Mouse (Mus musculus) thymus, postnatal 0 days (tissue): ENCODE results near the gene Adora1. TPM values are rescaled to one million over a fixed set of nuclear protein-coding genes. Genes with fewer than 3 reads are reported as not detected.
"Not testable (repeated sequence)": the region's sequence is repeated elsewhere in the genome, so short reads cannot be mapped to it uniquely, and the experiment has no call there.

Source experiments
- DNase-seq: peaks from one replicate; pipeline ENCODE4 v3.0.0-alpha.2; 2015; ENCODE audit warnings: low spot score
- polyA plus RNA-seq: library from polyadenylated mRNA; unstranded; fragments of >200 nt; fragmentation: Nextera tagmentation; extraction: Ambion mirVana; gene quantifications from 2 replicates; pipeline ENCODE4 v1.2.1, GENCODE M21; 2015

Gene Adora1
- 0.14 and 0.21 TPM in 2 replicates for polyA plus RNA-seq

DNA sequence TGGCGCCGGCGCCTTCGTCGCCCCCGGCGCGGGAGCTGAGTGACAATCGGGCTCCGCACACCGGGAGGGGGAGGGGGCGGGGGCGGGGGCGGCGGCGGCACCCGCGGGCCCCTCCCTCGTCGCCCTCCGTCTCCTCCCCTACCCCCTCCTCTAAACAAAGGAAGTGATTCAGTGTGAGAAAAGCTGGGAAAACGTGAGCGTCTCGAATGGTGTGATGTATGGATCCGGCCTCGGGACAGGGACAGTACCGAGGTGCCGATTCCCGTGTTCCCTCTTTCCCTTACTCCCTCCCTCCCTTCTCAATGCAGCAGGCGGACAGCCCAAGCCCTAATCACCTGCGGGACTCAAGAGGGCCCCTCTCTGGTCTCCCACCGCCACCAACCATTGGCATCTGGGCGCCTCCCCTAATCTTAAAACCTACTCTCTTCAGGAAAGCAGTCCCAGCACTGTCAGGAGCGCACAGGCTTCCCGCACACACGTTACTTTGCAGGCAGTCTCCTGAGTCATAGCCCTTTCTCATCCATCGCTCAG, at the start of gene Adora1:
Adora1 (minus strand) TSS at position 41 of the 531 bp plus-strand sequence.
- no peak for DNase-seq

DNA sequence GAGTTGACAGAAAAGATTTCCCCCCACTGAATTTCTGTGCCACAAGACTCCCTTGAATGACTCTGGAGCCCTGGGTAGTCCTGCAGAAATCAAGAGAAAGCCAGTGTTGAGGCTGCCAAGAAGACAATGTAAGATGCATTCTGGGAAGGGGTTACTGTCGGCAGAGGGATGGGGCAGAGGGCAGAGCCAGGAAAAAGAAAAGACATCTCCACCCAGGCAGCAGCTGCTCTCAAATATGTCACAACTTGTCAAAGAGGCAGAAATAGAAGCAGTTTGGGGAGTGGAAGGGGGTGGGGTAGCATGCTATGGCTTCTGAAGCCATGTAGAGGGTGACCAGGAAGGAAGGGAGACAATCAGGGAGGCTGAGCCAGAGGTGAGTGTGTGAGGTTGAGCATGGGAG, 47.9 kb upstream of the Adora1 start:
- DNase-seq: no peak

DNA sequence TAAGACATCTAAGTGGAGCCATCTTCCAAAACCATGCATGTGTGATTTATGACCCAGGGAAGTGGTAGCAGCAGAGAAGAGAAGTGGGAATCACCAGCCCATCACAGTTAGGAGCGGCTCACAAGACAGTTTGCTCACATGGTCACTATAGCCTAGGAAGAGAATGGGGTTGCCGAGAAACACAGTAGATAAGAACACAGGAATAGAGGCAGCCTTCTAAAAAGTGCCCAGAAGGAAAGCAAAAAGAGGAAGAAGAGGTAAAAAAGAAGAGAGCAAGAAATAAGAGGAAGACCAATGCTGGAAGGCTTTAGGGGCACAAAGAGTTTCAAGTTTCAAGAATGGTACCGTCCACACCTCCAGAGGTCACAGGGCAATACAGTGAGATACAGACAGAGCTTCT, 47.1 kb upstream of the Adora1 start:
- no peak for DNase-seq

DNA sequence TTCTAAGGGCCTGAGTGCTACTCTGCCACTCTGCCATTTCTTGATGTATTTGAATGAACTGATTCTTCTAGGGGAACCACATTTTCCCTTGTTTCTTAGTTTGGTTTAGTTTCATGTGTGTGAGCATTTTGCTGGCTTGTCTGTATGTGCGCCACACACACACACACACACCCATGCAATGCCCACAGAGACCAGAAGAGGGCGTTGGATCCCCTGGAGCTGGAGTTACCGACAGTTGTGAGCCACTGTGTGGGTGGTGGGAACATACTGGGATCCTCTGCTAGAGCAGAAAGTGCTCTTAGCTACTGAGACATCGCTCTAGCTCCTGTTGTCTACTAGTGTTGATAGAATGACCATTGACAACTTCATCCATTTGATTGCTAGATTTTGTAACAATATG, 46.3 kb upstream of the Adora1 start:
- no peak for DNase-seq

DNA sequence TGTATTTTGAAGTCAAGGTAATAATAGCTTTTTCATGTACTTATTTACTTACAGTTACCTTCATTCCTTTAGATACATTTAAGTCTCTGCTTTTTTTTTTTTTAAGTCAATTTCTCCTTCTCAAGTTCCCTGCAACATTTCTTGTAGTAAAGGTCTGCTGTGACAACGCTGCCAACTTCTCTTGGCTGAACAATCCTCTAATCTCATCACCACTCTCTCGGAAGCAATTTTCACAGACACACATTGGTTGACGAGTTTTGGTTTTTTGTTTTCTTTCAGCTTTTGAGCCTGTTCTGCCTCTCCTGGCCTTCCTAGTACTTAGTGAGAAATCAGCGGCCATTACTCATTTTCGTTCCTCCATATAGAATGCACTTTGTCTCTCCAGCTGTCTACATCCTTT, 44.9 kb upstream of the Adora1 start:
- no peak for DNase-seq

DNA sequence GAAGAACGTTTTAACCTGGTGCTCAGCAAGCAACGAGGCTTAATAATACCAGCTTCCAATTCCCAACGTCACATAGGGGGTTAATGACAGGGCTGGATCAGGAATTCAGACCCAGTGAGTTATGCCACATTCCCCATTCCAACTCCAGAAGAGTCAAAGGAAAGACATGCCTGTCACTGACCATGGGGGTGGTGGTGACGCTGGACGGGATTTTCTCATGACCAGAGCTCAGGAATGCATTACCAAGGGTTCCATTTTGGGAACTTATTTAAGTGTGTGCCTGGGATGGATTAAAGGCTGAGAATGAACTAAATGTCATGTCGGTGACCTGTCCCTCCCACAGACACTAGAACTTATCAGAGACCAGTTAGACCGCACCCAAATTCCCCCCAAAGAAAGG, 41.6 kb upstream of the Adora1 start:
- DNase-seq: no peak

DNA sequence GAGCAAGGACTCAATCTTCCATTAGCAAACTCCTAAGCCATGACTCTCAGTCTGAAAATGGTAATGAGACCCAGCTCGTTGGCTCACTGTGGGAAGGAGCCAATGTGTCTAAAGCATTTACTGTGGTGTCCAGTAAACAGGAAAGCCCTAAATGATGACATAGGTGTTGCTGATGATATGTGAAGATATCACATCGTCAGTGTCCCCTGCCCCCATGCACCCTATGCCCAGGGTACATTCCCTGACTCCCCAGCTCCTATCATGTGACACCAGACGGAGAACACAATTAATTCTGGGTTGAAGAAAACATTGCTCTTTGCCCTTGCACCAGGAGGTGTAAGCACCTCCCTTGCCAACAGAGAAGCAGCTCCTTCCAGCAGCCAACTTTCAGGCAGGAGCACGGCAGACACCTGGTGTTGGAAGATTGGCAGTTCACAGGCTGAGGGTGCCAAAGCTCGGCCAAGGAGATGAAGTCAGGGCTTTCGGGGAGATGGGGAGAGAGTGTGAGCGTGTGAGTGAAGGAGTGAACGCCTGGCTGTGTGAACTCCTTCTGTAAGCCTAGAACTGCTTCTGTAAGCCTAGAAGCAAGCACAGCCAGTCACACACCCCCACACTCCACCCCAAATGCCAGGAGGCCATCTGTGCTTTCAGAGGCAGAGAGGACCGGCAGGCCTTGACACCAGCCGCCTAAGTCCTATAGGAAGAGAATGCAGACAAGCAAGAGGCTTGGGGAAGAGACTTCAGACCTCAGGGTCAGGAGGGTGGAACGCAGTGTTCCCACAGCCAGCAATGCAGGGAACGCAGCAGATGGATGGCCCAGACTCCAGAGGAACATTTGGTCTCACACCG, 40.6 kb upstream of the Adora1 start:
- no peak for DNase-seq

DNA sequence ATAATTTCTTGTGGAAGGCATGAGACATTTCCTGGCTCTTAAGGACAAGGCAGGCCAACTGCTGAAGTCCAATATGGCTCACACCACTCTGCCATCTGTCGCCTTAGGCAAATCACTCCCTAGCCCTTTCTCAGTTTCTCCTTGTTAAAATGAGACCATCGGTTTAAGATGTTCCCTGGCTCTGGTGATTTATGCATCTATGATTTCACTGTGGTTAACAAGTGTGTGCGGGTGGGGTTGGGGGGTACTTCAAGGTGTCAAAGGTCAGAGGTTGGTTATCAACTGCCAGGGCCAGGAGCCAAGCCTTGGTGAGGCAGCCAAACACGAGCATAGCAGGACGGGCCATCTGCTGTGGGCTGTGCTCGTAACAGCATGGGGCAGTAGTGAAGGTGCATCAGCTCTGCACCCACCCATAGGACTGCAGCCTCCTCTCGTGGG, 39.3 kb upstream of the Adora1 start:
- DNase-seq: no peak

DNA sequence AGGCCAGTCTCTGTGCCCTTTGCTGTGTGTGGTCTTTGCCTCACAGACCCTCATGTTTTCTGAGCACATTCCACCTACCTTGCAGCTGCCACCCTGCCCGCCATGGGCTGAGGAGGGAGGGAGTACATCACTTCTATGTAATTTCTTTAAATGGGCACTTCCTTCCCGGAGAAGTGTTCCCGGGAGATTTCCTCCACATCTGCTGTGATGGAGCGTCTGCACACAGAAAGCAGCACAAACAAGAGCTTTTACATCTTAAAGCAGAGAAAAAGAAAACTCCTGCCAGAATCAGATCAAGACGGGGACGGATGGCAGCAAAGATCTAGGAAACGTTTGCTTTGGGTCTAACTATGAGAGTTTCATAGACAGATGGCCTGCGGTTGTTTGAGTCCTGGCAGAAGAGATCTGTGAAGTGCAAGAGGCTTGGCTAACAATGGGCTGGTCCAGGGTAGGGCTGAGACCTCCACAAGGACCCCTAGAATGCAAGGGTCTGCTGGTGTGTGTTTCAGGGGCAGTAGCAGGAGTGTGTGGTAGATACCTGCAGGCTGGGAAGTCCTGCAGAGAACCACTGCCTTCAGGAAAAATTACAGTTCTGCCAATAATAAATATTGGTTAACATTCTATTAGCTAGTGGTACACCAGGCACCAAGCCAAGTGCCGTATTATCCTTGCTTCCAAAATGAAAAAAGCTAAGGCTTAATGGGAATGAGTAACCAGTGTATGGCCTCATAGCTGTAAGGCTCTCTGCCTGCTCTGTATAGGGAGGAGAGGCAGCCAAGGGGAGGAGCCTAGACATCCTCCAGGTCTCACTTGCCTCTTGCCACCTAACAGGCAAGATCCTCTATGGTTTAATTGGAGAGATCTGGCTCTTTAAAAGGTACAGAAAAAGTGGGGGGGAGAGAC, 38.5 kb upstream of the Adora1 start:
- DNase-seq: no peak

DNA sequence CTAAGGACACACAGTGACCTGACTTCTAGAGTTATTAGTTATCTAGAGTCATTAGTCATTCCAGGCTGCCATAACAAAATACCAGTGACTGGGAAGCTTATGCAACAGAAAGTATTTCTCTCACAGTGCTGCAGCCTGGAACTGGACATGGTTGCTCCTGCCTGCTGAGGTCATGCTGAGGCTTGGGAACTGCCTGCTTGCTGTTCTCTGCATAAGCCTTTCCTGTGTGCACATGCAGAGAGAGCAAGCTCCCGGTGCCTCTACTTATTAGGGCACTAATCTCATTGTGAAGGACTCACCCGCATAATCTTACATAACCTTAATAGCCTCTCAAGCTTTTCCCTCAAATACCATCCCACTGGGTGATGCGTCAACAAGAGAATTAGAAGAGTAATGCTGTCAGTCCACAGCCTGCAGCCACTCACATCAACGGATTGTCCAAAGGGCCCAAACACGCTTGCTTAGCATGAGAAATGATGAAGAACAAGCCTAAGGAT, 37.6 kb upstream of the Adora1 start:
- DNase-seq: no peak

DNA sequence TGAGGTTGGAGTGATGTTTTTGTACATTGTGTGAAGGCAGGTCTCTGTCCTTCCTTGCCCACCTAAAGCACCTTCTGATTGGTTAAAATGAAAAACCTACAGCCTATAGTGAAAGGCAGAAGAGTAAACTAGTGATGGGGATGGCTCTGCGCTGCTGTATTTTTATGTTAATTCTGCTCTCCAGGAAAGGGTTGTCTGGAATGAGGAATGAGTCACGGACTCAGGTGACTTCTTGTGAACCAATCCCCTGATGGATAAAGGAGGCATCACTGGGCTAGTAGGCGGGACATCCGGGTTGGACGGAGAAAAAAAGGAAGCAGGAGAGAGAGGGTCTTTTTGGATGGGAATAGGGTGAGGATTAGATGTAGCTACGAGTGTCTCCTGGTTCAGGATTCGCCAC, 34.8 kb upstream of the Adora1 start:
- DNase-seq: no peak

DNA sequence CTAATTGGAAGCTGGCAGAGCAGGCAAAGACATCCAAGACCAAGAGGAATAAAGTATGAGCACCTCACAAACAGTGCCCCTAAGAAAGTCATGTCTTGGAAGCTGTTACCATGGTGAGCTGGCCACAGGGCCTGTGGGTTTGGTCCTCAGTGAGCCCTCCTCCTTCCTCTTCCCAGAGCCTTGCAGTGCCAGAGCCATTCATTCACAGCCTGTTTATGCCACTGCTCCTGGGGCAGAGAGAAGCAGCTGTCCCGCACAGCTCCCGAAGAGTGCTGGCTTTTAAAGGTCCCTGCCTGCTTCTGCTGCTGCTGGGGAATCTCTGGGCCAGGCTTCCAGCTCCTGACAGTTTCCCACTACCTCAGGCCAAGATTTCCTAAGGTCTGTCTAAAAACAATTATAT, 30.6 kb upstream of the Adora1 start:
- no peak for DNase-seq

DNA sequence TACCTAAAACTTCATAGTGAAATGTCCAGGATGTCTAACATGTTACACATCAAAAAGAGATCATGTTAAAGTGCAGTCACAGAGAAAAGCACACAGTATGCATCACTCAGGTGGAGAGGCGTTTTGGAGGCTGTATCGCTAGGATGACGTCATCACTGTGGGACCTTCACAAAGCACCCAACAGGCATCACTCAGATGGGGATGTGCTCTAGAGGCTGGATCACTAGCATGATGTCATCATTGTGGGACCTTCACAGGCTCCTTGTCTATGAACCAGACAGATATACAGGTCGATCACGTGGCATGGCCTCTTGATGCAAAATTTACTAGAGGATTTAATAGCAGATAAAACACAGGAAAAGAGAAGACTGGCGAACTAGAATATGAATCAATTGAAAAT, 29.1 kb upstream of the Adora1 start:
- no peak for DNase-seq

DNA sequence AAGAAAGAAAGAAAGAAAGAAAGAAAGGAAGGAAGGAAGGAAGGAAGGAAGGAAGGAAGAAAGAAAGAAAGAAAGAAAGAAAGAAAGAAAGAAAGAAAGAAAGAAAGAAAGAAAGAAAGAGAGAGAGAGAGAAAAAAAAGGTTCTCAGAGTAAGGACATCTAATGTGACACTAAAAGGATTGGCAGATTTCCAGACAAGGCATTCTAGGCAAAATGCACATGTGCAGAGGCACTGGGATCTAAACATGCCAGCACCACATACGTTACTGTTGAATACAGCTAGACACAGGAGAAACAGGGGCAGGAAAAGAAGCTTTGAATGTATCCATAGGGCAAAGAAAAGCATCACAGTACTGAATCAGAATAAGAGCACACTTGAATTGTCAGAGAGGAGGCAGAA, 14.4 kb upstream of the Adora1 start:
- not testable (repeated sequence) for DNase-seq

DNA sequence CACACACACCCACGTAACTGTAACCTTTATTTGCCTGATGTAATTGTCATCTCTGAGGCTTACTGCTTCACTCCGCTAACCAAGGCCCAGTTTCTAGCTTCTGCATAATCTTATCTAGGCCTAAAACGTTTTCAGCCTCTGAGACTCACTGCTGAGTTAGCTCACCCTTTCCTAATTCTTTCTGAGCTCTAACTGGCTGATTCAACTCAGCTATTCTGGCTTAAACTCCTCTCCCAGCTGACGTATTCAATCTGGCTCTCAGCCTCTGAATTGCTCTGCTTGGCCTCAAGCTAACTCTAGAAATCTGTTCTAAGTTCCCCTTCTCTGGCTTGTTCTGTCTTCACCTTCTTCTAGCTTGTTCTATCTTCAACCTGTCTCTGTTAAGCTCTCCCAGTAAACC, 11.4 kb upstream of the Adora1 start:
- no peak for DNase-seq

DNA sequence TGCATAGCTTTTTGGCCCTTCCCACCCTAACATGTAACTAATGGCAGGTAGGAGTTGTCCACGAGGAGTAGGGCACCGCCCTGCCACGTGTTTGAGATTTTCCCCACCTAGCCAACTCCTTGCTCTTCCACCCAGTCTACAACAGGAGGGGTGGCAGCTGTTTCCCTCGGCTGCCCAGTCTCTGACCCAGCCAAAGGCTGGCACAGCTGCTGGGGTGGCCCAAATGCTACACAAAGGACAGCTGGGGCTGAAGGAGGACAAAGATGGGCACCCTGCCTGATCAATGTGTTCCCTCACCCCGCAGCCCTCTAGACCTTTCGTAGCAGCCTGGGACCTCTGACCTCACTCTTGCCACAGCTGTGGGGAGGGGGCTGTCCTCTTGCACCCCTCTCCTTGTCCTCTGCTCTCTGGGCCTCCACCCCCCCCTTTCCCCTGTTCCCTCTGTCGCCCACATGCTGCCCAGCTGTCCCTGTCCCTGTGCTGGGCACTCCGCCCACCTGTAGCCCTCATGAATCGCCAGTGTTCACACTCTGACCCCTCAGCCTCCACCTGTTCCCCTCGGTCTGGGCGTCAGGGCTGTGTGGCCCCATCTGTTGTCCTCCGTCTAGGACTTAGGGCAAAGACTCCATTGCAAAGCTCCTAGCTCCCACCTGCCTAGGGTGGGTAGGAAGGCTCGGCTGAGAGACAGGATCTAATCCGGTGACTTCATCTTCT, 9.9 kb upstream of the Adora1 start:
- no peak for DNase-seq

DNA sequence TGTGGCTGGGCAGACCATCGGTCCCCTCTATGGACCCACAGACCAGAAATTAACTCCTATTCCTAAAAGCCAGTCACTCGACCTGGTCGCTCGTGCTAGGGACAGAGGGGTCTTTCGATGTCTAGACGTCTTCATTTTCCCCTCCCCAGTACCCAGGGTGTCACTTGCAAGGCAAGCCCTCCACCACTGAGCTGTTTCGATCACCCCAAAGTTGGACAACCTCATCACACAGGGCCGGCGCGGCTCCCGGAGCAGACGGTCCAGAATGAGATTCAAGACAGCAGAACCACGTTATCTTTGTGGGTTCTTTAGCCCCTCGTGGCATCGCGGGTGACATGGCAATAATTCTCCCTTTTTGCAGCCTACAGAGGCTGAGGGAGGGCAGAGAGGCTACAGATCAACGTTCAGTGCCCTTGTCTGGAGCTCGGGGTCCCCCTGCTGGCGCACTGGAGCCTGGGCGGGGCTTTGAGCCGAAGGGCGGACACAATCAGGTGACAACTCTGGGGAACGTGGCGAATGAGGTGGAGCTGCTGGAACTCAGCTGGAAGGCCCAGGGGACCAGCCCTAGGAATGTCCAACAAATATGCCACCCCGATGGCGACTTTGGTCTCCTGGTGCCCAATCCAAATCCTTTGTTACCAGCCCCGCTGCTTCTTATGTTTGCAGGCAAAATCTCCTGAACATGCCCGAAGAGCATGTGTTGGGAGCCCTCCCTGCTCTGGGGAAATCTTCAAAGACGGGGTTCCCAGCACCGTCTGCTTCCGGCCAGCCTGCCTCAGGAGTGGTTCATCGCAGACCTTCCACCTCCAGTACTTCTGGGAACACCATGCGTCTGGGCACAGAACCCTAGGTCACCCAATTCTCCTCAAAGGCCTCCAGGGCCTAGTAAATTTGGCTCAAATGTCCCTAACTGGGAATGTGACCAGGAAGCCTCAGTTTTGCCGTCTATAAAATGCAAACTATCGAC, 9.0 kb upstream of the Adora1 start:
- DNase-seq: peak; percentile 67

DNA sequence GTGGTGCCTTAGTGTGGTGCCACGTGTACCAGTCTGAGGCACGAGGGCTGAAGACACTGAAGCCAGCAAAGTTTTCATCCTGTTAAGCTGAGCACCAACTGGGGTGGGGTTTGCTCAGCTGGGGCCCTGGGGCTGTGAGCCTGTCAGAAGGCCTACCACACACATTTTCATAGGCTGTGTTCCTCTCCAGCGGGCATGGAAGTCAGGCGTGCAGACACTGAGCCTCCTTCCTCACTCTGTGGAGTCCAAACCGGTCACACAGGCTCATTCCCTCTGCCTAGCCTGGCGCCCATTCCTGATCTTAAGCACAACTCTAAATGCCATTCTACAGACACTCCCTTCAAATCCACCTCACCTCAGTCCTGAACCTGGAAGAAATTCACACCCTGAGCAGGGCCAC, 8.3 kb upstream of the Adora1 start:
- DNase-seq: no peak

DNA sequence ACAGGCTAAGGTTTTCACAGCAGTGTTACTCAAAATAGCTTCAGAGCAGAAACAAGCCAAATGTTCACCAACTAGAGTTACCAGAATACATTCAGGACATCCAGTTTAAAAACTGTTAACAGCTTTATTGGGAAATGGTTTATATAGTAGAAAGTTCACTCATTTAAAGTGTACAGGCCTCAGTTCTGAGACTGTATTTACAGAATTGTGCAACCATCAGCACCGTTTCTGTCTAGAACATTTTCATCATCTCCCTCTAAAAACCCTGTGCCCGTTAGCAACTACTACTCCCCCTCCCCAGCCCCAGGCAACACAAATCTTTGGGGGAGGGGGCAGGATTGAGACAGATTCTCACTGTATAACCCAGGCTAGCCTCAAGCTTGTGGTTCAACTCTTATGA, 7.1 kb upstream of the Adora1 start:
- no peak for DNase-seq

DNA sequence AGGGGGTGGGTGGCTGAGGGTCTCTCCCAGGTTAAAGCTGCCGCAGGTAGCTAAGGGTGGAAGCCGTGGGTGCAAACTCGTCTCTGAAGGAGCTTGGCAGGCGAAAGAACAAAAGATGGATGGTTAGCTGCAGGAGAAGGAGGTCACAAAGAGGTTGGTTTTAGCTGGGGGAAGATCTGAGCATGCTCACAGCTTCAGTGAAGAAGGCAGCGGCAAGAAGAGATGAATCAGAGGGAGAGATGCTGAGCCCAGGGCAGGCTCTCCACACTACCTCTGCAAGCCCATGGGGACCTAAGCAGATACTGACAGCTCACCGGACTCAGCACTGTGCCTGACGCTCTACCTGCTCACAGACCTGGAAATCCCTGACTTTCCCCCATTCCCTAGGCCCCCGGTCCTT, 6.1 kb upstream of the Adora1 start:
- DNase-seq: no peak
